Mouse (Mus musculus) right cerebral cortex, adult 18-20 months (tissue): ENCODE data around the gene Elk3.

Experiments
- DNase-seq: peaks from one replicate; pipeline ENCODE4 v3.0.0; 2022; ENCODE audit warnings: mixed read lengths

The Elk3 gene

GRCm38 (mm10) chr10:93328321-93328720, 17.4 kb upstream of the Elk3 start:
- DNase-seq, result no peak

DNA sequence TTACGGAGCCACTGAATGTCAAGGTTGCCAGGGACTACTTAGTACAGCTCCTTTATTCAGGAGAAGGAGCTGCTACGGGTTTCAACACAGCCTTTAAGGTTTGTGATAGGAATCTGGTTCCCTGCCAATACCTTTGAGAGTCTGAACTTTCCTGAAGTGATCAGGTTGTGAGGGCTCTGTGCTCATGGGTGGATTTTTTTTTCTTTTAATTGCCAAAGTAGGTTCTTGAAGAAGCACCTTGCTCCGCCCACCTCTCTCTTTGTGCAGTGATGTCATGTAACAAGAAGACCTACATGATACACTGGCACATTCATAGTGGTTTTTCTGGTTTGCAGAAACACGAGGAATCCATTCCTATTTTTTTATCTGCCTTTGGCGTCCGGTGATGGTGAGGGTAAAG, 16.3 kb upstream of the Elk3 start:
- no peak for DNase-seq

DNA sequence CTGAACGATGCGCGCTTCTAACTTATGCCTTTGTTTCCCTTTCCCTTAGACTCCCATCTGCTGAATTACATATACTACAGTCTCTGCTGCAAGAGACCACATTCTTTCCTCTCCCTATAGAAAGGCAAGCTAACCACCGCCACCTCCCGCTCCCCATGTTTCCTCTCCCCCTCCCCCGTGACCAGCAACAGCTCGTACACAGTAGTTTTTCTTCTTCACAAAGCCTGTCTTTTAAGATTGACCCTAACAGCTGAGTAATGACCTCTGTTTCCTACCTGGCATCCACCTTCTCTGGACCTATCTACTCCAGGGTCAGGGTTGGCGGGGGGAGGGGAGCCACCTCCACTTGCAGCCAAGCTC, 15.8 kb upstream of the Elk3 start:
- DNase-seq, result no peak

- DNase-seq, result no peak
Observed at GRCm38 (mm10) chr10:93325804-93326740, 15.1 kb upstream of the Elk3 start.

- DNase-seq, result no peak
Observed at GRCm38 (mm10) chr10:93325369-93325768, 14.4 kb upstream of the Elk3 start.

GRCm38 (mm10) chr10:93324438-93324837, 13.5 kb upstream of the Elk3 start:
- no peak for DNase-seq

GRCm38 (mm10) chr10:93323659-93324058, 12.7 kb upstream of the Elk3 start:
- DNase-seq, result no peak

- DNase-seq, result no peak
Observed at GRCm38 (mm10) chr10:93321763-93322162, 10.8 kb upstream of the Elk3 start.

- DNase-seq, result no peak
Observed at GRCm38 (mm10) chr10:93320148-93320547, 9.2 kb upstream of the Elk3 start.

DNA sequence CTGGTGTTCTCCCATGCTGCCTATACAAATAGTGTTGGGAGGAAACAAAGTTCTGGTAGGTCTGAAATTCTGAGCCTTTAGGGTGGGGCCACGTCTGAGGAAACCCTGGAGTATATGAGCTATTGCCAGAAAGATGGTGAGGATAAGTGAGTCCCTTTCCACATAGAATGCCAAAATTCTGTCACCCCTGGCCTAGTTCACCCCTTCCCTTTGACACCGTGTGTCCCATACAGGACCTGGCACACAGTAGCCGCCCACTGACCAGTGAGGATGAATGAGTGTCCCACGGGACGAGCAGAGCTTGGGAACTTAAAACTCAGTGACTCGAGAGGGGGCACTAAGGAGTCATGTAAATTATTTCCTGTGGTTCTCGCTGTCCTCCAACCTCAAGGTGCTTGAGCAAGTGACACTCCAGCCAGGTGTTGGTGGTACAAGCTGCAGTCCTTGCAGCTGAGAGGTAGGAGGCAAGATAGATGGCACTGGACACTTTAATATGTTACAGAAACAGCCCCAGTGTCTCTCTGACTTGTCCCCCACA, 8.7 kb upstream of the Elk3 start:
- DNase-seq, result no peak

GRCm38 (mm10) chr10:93316909-93317308, 6.0 kb upstream of the Elk3 start:
- no peak for DNase-seq

- no peak for DNase-seq
Observed at GRCm38 (mm10) chr10:93311576-93311975, 641 bp upstream of the Elk3 start.

DNA sequence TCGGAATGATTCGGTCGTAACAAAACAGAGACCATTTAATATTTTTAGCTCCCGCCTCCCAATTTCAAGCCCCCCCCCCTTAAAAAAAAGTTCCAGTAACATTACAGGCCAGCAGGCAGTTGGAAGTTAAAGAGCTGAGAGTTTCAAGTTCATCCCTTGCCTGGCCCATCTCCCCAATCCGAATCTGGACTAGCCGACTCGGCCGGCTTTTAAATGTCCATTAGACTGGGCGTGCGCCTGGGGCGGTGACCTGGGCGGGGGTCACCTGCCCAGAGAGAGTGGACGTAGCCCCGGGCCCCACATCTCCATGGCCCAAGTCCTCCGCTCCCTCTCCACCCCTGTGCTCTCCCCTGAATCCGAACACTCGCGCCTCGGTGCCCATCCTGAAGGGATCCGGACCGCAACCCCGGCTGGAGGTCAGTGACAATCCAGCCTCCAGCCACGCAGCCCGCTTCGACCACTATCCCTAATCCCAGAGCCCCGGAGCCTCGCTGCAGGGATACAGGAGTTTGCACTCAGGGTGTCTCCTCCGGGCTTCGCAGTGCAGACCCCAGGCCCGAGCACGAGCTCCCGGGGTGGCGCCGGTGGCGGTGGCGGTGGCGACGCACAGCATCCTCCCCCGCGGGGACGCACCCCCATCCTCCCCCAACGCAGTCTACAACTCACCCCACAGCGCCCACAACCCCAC, 857 bp downstream of the Elk3 start:
- DNase-seq, result no peak

- DNase-seq, result peak; percentile 63
Observed at GRCm38 (mm10) chr10:93309131-93309933, 1.6 kb downstream of the Elk3 start.

DNA sequence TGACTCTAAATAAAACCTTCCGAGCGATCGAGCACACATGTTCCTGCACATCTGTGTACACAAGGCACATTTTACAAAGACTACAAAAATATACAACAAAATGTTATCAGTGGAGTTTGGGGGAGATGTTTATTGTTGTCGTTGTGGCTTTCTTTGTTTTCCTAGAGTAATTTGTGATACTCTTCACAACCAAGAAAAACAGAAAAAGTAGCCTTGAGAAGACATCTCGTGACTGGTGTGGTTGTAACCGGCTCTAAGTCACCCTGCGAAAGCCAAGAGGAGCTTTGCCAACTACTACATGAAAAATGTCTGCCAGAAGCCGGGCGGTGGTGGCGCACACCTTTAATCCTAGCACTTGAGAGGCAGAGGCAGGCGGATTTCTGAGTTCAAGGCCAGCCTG, 4.6 kb downstream of the Elk3 start:
- no peak for DNase-seq

DNA sequence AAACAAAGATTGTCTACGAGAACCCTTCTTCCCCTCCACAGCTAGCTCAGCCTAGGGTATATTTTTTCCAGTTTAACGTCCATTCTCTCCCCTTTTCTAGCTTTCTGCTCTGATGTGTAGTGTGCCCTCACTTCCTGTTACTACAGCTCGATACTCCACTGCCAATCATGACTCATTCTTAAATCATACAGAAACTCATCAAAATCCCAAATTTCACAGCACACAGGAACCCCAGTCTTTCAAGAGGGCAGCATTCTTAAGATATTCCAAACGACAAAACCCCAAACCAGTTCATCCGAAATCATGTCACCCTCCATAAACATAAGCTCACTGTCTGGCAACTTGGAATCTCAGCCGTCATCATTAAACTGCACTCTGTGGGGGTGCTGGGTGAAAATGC, 5.0 kb downstream of the Elk3 start:
- no peak for DNase-seq

- no peak for DNase-seq
Observed at GRCm38 (mm10) chr10:93303231-93303630, 7.7 kb downstream of the Elk3 start.

GRCm38 (mm10) chr10:93301831-93302230, 9.1 kb downstream of the Elk3 start:
- DNase-seq, result no peak

DNA sequence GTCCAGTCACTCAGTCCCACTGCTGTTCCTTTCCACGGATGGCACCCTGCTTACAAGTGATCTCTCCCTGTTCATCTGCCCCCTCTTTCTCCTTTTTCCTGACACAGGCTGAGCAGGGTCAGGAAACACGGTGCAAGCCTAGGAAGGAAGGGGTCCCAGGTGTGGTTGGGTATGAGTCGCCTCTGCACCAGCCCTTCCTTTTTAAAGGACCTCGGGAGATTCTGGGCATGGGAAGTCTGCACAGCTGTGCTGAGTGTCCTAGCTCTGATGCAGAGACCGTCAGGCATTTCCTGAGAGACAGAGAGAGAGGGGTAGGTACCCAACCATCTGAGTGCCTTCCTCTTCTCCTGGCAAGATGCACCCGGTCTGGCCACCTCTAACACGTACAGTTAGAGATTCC, 12.7 kb downstream of the Elk3 start:
- no peak for DNase-seq

GRCm38 (mm10) chr10:93297774-93298173, 13.2 kb downstream of the Elk3 start:
- peak; percentile 29 for DNase-seq

- no peak for DNase-seq
Observed at GRCm38 (mm10) chr10:93294547-93295219, 16.3 kb downstream of the Elk3 start.

- no peak for DNase-seq
Observed at GRCm38 (mm10) chr10:93293621-93294020, 17.3 kb downstream of the Elk3 start.

GRCm38 (mm10) chr10:93291843-93292242, 19.1 kb downstream of the Elk3 start:
- peak; percentile 83 for DNase-seq
